Mouse (Mus musculus): Measurements from ENCODE around the gene Myh9. TPM values are rescaled to one million over a fixed set of nuclear protein-coding genes. Genes with fewer than 3 reads are reported as not detected.

The Myh9 gene
- total and polyA plus RNA-seq, 3 experiments: 30.4 to 111 (median 88.3) TPM

DNA sequence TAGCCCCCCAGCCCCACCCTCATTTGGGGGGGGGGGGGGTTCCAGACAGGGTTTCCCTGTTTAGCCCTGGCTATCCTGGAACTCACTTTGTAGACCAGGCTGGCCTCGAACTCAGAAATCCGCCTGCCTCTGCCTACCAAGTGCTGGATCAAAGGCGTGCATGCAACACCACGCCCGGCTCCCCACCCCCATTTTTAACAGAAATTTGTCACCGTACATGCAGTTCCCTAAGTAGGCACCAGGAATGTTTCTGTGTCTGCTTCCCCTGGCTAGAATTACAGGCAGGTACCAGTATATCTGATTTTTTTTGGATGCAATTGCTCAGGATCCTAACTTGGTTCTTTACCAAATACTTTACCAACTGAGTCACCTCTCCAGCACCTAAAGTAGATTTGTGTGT, 13.1 kb downstream of the Myh9 start:
- no peak for DNase-seq
- H3K36me3 ChIP-seq (ENCODE audit: control insufficient read depth, insufficient read depth, low read length): peaks cover 21% of the 10 kb centered on the region
- H3K27me3 ChIP-seq (ENCODE audit: control insufficient read depth, insufficient read depth, low read length): no peaks in the 10 kb centered on the region
- peaks cover 49% of the 10 kb centered on the region for H3K4me1 ChIP-seq (ENCODE audit: control insufficient read depth, insufficient read depth, low read length)
- H3K4me3 ChIP-seq: no peak overlapping the region
- peaks cover 16% of the 10 kb centered on the region for H3K79me2 ChIP-seq (replicated peaks; ENCODE audit: control insufficient read depth, insufficient read depth, low read length)
- TF ChIP-seq POLR2A (IDR thresholded peaks at IDR 0.05; ENCODE audit: insufficient read depth, low read depth, low read length): no peak
- intact Hi-C loops (cut with DNase I): no loop called here
- WGBS: 95% methylated on average over 6 of the region's 6 CpGs
- H3K27ac ChIP-seq: no peak overlapping the region
- H3K9ac ChIP-seq (ENCODE audit: low read depth, low read length): no peak overlapping the region

DNA sequence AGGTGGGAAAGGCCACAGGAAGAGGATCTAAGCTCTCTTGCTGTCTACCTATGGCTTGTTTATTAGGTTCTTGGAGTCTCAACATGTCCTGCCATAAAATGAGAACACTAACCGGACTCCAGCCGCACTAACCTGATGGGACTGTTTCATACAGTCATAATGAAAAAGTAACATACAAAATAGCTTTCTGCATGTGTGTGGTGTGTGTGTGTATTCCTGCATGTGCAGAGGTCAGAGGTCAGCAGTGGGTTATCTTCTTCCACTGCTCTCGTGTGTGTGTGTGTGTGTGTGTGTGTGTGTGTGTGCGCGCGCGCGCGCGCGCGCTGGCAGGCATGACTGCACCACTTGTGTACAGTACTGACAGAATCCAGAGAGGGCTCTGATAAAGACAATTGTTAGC, 13.7 kb downstream of the Myh9 start:
- Histone ChIP-seq H3K4me3 (no peak overlapping the region), H3K4me1 (ENCODE audit: control insufficient read depth, insufficient read depth, low read length) (peaks cover 53% of the 10 kb centered on the region), H3K27me3 (ENCODE audit: control insufficient read depth, insufficient read depth, low read length) (no peaks in the 10 kb centered on the region), H3K9ac (ENCODE audit: low read depth, low read length) (no peak overlapping the region), H3K36me3 (ENCODE audit: control insufficient read depth, insufficient read depth, low read length) (peaks cover 24% of the 10 kb centered on the region), H3K79me2 (replicated peaks; ENCODE audit: control insufficient read depth, insufficient read depth, low read length) (peaks cover 13% of the 10 kb centered on the region), H3K27ac (no peak overlapping the region)
- TF ChIP-seq POLR2A (IDR thresholded peaks at IDR 0.05; ENCODE audit: insufficient read depth, low read depth, low read length): no peak
- no peak for TF ChIP-seq EP300 (IDR thresholded peaks at IDR 0.05; ENCODE audit: insufficient read depth, low read depth, low read length)
- no peak for TF ChIP-seq CTCF (IDR thresholded peaks at IDR 0.05)
- 87% methylated on average over 12 of the region's 12 CpGs for WGBS
- DNase-seq: no peak
- intact Hi-C loops (cut with DNase I): no loop called here

DNA sequence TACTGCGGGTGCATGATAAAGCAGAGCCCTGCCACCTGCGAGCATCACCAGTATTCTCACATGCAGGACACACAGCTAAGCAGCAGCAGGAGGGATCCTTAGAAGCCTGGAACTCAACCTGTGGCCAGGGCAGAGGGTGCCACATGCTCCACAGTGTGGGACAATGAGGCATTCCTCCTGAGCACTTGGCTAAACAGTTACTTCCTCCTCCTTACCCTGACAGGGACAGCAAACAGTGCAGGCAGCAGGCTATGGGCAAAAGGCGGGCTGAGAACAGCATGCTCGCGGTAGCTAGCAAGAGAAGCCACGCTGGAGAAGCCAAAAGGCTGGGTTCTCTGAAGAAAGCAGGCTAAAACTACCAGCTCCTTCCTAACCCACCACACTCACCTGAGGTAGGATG, 14.2 kb downstream of the Myh9 start:
- Histone ChIP-seq H3K4me1 (ENCODE audit: control insufficient read depth, insufficient read depth, low read length) (peaks cover 55% of the 10 kb centered on the region), H3K4me3 (no peak overlapping the region), H3K9ac (ENCODE audit: low read depth, low read length) (no peak overlapping the region), H3K36me3 (ENCODE audit: control insufficient read depth, insufficient read depth, low read length) (peaks cover 22% of the 10 kb centered on the region), H3K27ac (peak overlapping the region; percentile 0; the same call in 1 of the 2 replicates), H3K79me2 (replicated peaks; ENCODE audit: control insufficient read depth, insufficient read depth, low read length) (peaks cover 12% of the 10 kb centered on the region), H3K27me3 (ENCODE audit: control insufficient read depth, insufficient read depth, low read length) (no peaks in the 10 kb centered on the region)
- DNase-seq: peak in 1 of 2 experiments; percentile 15
- intact Hi-C loops (cut with DNase I): no loop called here
- TF ChIP-seq CTCF (IDR thresholded peaks at IDR 0.05): no peak
- TF ChIP-seq EP300 (IDR thresholded peaks at IDR 0.05; ENCODE audit: insufficient read depth, low read depth, low read length): no peak
- TF ChIP-seq POLR2A (IDR thresholded peaks at IDR 0.05; ENCODE audit: insufficient read depth, low read depth, low read length): no peak
- WGBS: 35% methylated on average over 6 of the region's 6 CpGs

DNA sequence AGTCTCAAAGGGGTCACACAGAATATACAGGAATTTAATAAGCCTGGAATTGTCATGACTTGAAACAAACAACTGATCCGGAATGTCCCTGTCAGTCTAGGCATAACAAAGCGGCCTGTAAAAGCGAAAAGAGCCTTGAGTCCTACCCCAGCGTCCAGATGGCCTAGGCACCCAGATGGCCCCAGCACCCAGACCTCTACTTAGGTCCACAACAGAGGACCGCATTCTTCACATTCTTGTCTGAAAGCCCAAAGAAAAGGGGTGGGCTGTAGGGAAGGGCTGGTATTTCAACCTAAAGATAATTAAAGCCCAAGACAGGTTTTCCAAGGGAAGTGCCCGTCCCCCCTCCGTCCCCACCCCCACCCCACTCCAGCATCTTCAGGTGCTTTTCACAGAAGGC, 14.6 kb downstream of the Myh9 start:
- H3K9ac ChIP-seq (ENCODE audit: low read depth, low read length): no peak overlapping the region
- 38% methylated on average over 7 of the region's 7 CpGs for WGBS

DNA sequence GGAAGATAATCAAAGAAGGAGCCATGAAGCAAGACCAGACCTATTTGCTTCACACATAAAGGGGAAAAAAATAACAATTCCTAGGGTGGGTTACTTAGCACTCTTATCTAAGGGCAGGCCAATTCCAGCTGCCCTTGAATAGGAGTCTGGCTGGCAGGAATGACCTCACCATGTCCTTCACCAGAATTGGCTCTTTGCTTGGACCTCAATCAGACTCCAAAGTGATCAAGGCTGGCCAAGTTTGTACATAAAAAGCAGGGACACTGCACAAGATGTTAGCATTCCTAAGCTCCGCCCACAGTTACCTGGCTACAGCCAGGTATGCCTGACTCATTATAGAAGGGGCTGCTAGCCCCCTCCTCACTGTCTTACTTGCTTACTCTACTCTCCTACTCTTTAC, 16.6 kb downstream of the Myh9 start:
- WGBS: 63% methylated on average over 1 of the region's 1 CpGs

More for the DNA sequence above, 14.6 kb downstream of the Myh9 start:
- Histone ChIP-seq H3K79me2 (replicated peaks; ENCODE audit: control insufficient read depth, insufficient read depth, low read length) (peaks cover 10% of the 10 kb centered on the region), H3K27ac (peak overlapping the region; percentile 45), H3K4me1 (ENCODE audit: control insufficient read depth, insufficient read depth, low read length) (peaks cover 55% of the 10 kb centered on the region), H3K4me3 (no peak overlapping the region), H3K27me3 (ENCODE audit: control insufficient read depth, insufficient read depth, low read length) (no peaks in the 10 kb centered on the region), H3K36me3 (ENCODE audit: control insufficient read depth, insufficient read depth, low read length) (peaks cover 25% of the 10 kb centered on the region)
- TF ChIP-seq CTCF (IDR thresholded peaks at IDR 0.05) (no peak), EP300 (IDR thresholded peaks at IDR 0.05; ENCODE audit: insufficient read depth, low read depth, low read length) (no peak), POLR2A (IDR thresholded peaks at IDR 0.05; ENCODE audit: insufficient read depth, low read depth, low read length) (no peak)
- no peak for DNase-seq
- intact Hi-C loops (cut with DNase I): no loop called here

DNA sequence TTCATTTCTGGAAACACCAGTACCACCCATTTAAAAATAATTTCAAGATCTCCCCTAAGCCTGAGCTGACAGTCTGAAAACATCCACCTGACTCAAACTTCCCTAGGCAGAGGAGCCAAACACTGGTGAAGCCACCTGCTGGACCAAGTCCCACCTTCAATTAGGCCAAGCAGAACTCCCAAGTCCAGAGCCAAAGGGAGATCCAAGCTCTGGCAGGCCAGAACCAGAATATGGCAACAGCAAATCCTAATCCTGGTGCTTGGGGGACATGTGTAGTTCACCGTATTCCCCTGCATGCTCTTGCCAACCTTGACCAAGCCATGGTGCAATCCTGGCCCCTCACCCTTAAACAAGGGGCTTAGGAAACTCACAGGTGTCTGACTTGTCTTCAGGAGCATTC, 17.7 kb downstream of the Myh9 start:
- peak overlapping the region; percentile 36 for H3K27ac ChIP-seq
- 64% methylated on average over 1 of the region's 1 CpGs for WGBS
- peaks cover 56% of the 10 kb centered on the region for H3K4me1 ChIP-seq (ENCODE audit: control insufficient read depth, insufficient read depth, low read length)

More for the DNA sequence above, 16.6 kb downstream of the Myh9 start:
- H3K27ac ChIP-seq: peak overlapping the region; percentile 34
- H3K79me2 ChIP-seq (replicated peaks; ENCODE audit: control insufficient read depth, insufficient read depth, low read length): peaks cover 7% of the 10 kb centered on the region
- TF ChIP-seq POLR2A (IDR thresholded peaks at IDR 0.05; ENCODE audit: insufficient read depth, low read depth, low read length) (no peak), EP300 (IDR thresholded peaks at IDR 0.05; ENCODE audit: insufficient read depth, low read depth, low read length) (no peak), CTCF (IDR thresholded peaks at IDR 0.05) (no peak)
- intact Hi-C loops (cut with DNase I): no loop called here
- H3K27me3 ChIP-seq (ENCODE audit: control insufficient read depth, insufficient read depth, low read length): no peaks in the 10 kb centered on the region
- no peak overlapping the region for H3K9ac ChIP-seq (ENCODE audit: low read depth, low read length)
- H3K36me3 ChIP-seq (ENCODE audit: control insufficient read depth, insufficient read depth, low read length): peaks cover 27% of the 10 kb centered on the region
- no peak overlapping the region for H3K4me3 ChIP-seq
- peaks cover 54% of the 10 kb centered on the region for H3K4me1 ChIP-seq (ENCODE audit: control insufficient read depth, insufficient read depth, low read length)
- no peak for DNase-seq

More for the DNA sequence above, 17.7 kb downstream of the Myh9 start:
- Histone ChIP-seq H3K36me3 (ENCODE audit: control insufficient read depth, insufficient read depth, low read length) (peaks cover 32% of the 10 kb centered on the region), H3K27me3 (ENCODE audit: control insufficient read depth, insufficient read depth, low read length) (no peaks in the 10 kb centered on the region), H3K9ac (ENCODE audit: low read depth, low read length) (no peak overlapping the region), H3K4me3 (no peak overlapping the region), H3K79me2 (replicated peaks; ENCODE audit: control insufficient read depth, insufficient read depth, low read length) (peaks cover 7% of the 10 kb centered on the region)
- no peak for DNase-seq
- intact Hi-C loops (cut with DNase I): no loop called here
- no peak for TF ChIP-seq EP300 (IDR thresholded peaks at IDR 0.05; ENCODE audit: insufficient read depth, low read depth, low read length)
- no peak for TF ChIP-seq POLR2A (IDR thresholded peaks at IDR 0.05; ENCODE audit: insufficient read depth, low read depth, low read length)
- no peak for TF ChIP-seq CTCF (IDR thresholded peaks at IDR 0.05)
